Mouse (Mus musculus): Measurements from ENCODE around the gene Spock2.
"Not testable (repeated sequence)": the region's sequence is repeated elsewhere in the genome, so short reads cannot be mapped to it uniquely, and the experiment has no call there.

Spock2 gene

GRCm38 (mm10) chr10:60107448-60107847 lies 1.4 kb downstream of the Spock2 start:
- peak in 1 of 2 experiments; percentile 27 for DNase-seq (ENCODE audit: low spot score in 2 of 2)

GRCm38 (mm10) chr10:60108321-60109111 lies 2.5 kb downstream of the Spock2 start:
- DNase-seq (ENCODE audit: low spot score in 2 of 2) = no peak

- DNase-seq (ENCODE audit: low spot score in 2 of 2) = no peak
These were observed 3.3 kb downstream of the Spock2 start for GRCm38 (mm10) chr10:60109336-60109735.

GRCm38 (mm10) chr10:60109989-60110388 lies 4.0 kb downstream of the Spock2 start:
- DNase-seq (ENCODE audit: low spot score in 2 of 2) = no peak

GRCm38 (mm10) chr10:60110908-60111475 lies 5.0 kb downstream of the Spock2 start:
- DNase-seq (ENCODE audit: low spot score in 2 of 2) = no peak

GRCm38 (mm10) chr10:60113965-60114690 lies 8.1 kb downstream of the Spock2 start:
- DNase-seq (ENCODE audit: low spot score in 2 of 2) = no peak

- peak in 1 of 2 experiments; percentile 55 for DNase-seq (ENCODE audit: low spot score in 2 of 2)
These were observed 9.5 kb downstream of the Spock2 start for GRCm38 (mm10) chr10:60115345-60116185.

GRCm38 (mm10) chr10:60116997-60117396 lies 11.0 kb downstream of the Spock2 start:
- DNase-seq (ENCODE audit: low spot score in 2 of 2) = no peak

- DNase-seq (ENCODE audit: low spot score in 2 of 2) = no peak
These were observed 12.4 kb downstream of the Spock2 start for GRCm38 (mm10) chr10:60118464-60118863.

GRCm38 (mm10) chr10:60120630-60121029 lies 14.6 kb downstream of the Spock2 start:
- DNase-seq (ENCODE audit: low spot score in 2 of 2) = no peak

GRCm38 (mm10) chr10:60124078-60124477 lies 18.1 kb downstream of the Spock2 start:
- DNase-seq (ENCODE audit: low spot score in 2 of 2) = peak in 1 of 2 experiments; percentile 63

- no peak for DNase-seq (ENCODE audit: low spot score in 2 of 2)
These were observed 19.7 kb downstream of the Spock2 start for GRCm38 (mm10) chr10:60125529-60126327.

- no peak for DNase-seq (ENCODE audit: low spot score in 2 of 2)
These were observed 22.3 kb downstream of the Spock2 start for GRCm38 (mm10) chr10:60128287-60128686.

GRCm38 (mm10) chr10:60130504-60130903 lies 24.5 kb downstream of the Spock2 start:
- DNase-seq (ENCODE audit: low spot score in 2 of 2) = no peak

GRCm38 (mm10) chr10:60133501-60133900 lies 27.5 kb downstream of the Spock2 start:
- no peak for DNase-seq (ENCODE audit: low spot score in 2 of 2)

- DNase-seq (ENCODE audit: low spot score in 2 of 2) = no peak
These were observed 28.2 kb downstream of the Spock2 start for GRCm38 (mm10) chr10:60134201-60134600.

- not testable (repeated sequence) for DNase-seq (ENCODE audit: low spot score in 2 of 2)
These were observed 30.0 kb downstream of the Spock2 start for GRCm38 (mm10) chr10:60136010-60136409.

GRCm38 (mm10) chr10:60136935-60137334 lies 30.9 kb downstream of the Spock2 start:
- DNase-seq (ENCODE audit: low spot score in 2 of 2) = no peak

- DNase-seq (ENCODE audit: low spot score in 2 of 2) = no peak
These were observed 32.7 kb downstream of the Spock2 start for GRCm38 (mm10) chr10:60138680-60139079.

GRCm38 (mm10) chr10:60140751-60141150 lies 34.7 kb downstream of the Spock2 start:
- no peak for DNase-seq (ENCODE audit: low spot score in 2 of 2)

- no peak for DNase-seq (ENCODE audit: low spot score in 2 of 2)
These were observed 35.7 kb downstream of the Spock2 start for GRCm38 (mm10) chr10:60141656-60142160.

Measured in spleen, postnatal 10 days (tissue).